14 mouse cellular contexts compared by ENCODE assay signal in genomic region chr11:67860743-67861398, GRCm38 (mm10).
DNase-seq lines count a peak whose midpoint lies in the region; ATAC-seq lines count a peak whose summit lies in the region.
"Had no signal": no experiment of that assay in that cellular context is flagged by ENCODE, and none has a peak within 500 bp of the region (broad histone marks: within the 10 kb centered on the region; RNA-seq: fewer than 3 reads in every experiment).

No protein-coding gene starts in this region.

- H3K36me3 ChIP-seq in forebrain, embryonic 12.5 days (replicated peaks) = no peaks in the 10 kb centered on the region
- H3K36me3 ChIP-seq in forebrain, embryonic 16.5 days (ENCODE audit: control insufficient read depth, insufficient read depth) = no peaks in the 10 kb centered on the region
- no peaks in the 10 kb centered on the region for H3K36me3 ChIP-seq in hindbrain, embryonic 13.5 days
- H3K36me3 ChIP-seq in hindbrain, embryonic 16.5 days (ENCODE audit: control insufficient read depth, insufficient read depth, low read length) = no peaks in the 10 kb centered on the region
- H3K36me3 ChIP-seq in intestine, embryonic 14.5 days (ENCODE audit: control insufficient read depth, insufficient read depth, low read length) = no peaks in the 10 kb centered on the region
- H3K36me3 ChIP-seq: G1E; hindbrain, embryonic 12.5 days had no signal

- intact Hi-C loops in left cerebral cortex, postnatal 4 days (cut with DNase I) = no loop called here

- no peaks in the 10 kb centered on the region for H3K9me3 ChIP-seq in forebrain, embryonic 12.5 days
- H3K9me3 ChIP-seq in forebrain, embryonic 16.5 days (ENCODE audit: control insufficient read depth, low read length) = no peaks in the 10 kb centered on the region
- no peaks in the 10 kb centered on the region for H3K9me3 ChIP-seq in hindbrain, embryonic 13.5 days
- no peaks in the 10 kb centered on the region for H3K9me3 ChIP-seq in hindbrain, embryonic 16.5 days (ENCODE audit: control insufficient read depth, low read length)
- no peaks in the 10 kb centered on the region for H3K9me3 ChIP-seq in intestine, embryonic 14.5 days (ENCODE audit: control insufficient read depth, low read length)
- H3K9me3 ChIP-seq: hindbrain, embryonic 12.5 days had no signal

- WGBS in forebrain, embryonic 12.5 days = 52% methylated on average over 7 of the region's 7 CpGs
- 54% methylated on average over 7 of the region's 7 CpGs for WGBS in forebrain, embryonic 16.5 days
- WGBS in hindbrain, embryonic 13.5 days = 59% methylated on average over 7 of the region's 7 CpGs
- whole genome bisulfite sequencing in hindbrain, embryonic 16.5 days = 60% methylated on average over 7 of the region's 7 CpGs
- 47% methylated on average over 7 of the region's 7 CpGs for WGBS in intestine, embryonic 14.5 days

- peak overlapping the region; percentile 26; the same call in 1 of the 2 replicates for H3K27ac ChIP-seq in forebrain, embryonic 12.5 days
- H3K27ac ChIP-seq in forebrain, embryonic 16.5 days (ENCODE audit: low read length) = no peak overlapping the region
- peak overlapping the region; percentile 35 for H3K27ac ChIP-seq in hindbrain, embryonic 13.5 days
- H3K27ac ChIP-seq in hindbrain, embryonic 16.5 days (ENCODE audit: low read depth, low read length) = no peak overlapping the region
- H3K27ac ChIP-seq in intestine, embryonic 14.5 days (ENCODE audit: low read depth) = no peak overlapping the region
- H3K27ac ChIP-seq: hindbrain, embryonic 12.5 days had no signal

- peak; percentile 32 for DNase-seq in 3134 (ENCODE audit: extremely low read depth, insufficient read length, low spot score)
- DNase-seq in intestine, embryonic 14.5 days (ENCODE audit: low spot score) = peak; percentile 58
- no peak for DNase-seq in left cerebral cortex, postnatal 4 days
- no peak for DNase-seq in urinary bladder, postnatal 25 days (ENCODE audit: low spot score)
- DNase-seq: cerebellum, adult 11 months; kidney, postnatal 14 days; thymus, adult 2 months had no signal

- no peaks in the 10 kb centered on the region for H3K27me3 ChIP-seq in forebrain, embryonic 12.5 days
- H3K27me3 ChIP-seq in forebrain, embryonic 16.5 days (replicated peaks; ENCODE audit: control insufficient read depth, insufficient read depth, low read length) = no peaks in the 10 kb centered on the region
- no peaks in the 10 kb centered on the region for H3K27me3 ChIP-seq in hindbrain, embryonic 13.5 days
- no peaks in the 10 kb centered on the region for H3K27me3 ChIP-seq in hindbrain, embryonic 16.5 days (replicated peaks; ENCODE audit: control insufficient read depth, insufficient read depth, low read length)
- no peaks in the 10 kb centered on the region for H3K27me3 ChIP-seq in intestine, embryonic 14.5 days (replicated peaks; ENCODE audit: control insufficient read depth, insufficient read depth, low read length)
- H3K27me3 ChIP-seq: hindbrain, embryonic 12.5 days had no signal

- H3K9ac ChIP-seq in forebrain, embryonic 12.5 days = no peak overlapping the region
- H3K9ac ChIP-seq in forebrain, embryonic 16.5 days (replicated peaks; ENCODE audit: low read depth, low read length) = no peak overlapping the region
- H3K9ac ChIP-seq in hindbrain, embryonic 13.5 days = no peak overlapping the region
- no peak overlapping the region for H3K9ac ChIP-seq in hindbrain, embryonic 16.5 days (ENCODE audit: low read depth, low read length)
- no peak overlapping the region for H3K9ac ChIP-seq in intestine, embryonic 14.5 days (ENCODE audit: low read length)
- H3K9ac ChIP-seq: hindbrain, embryonic 12.5 days had no signal

- ATAC-seq in forebrain, embryonic 12.5 days (ENCODE audit: low FRiP score) = no peak
- no peak for ATAC-seq in forebrain, embryonic 16.5 days
- no peak for ATAC-seq in hindbrain, embryonic 13.5 days (ENCODE audit: low FRiP score)
- no peak for ATAC-seq in hindbrain, embryonic 16.5 days
- ATAC-seq in intestine, embryonic 14.5 days (replicated peaks; ENCODE audit: low FRiP score, low TSS enrichment, low read depth) = peak; percentile 55

- no peak overlapping the region for H3K4me2 ChIP-seq in forebrain, embryonic 12.5 days
- no peak overlapping the region for H3K4me2 ChIP-seq in forebrain, embryonic 16.5 days (ENCODE audit: low read length)
- H3K4me2 ChIP-seq in hindbrain, embryonic 13.5 days = no peak overlapping the region
- H3K4me2 ChIP-seq in hindbrain, embryonic 16.5 days (ENCODE audit: low read length) = no peak overlapping the region
- no peak overlapping the region for H3K4me2 ChIP-seq in intestine, embryonic 14.5 days (ENCODE audit: low read length)
- H3K4me2 ChIP-seq: hindbrain, embryonic 12.5 days; liver, embryonic 11.5 days had no signal

- H3K4me3 ChIP-seq in forebrain, embryonic 12.5 days (replicated peaks) = no peak overlapping the region
- H3K4me3 ChIP-seq in forebrain, embryonic 16.5 days (replicated peaks; ENCODE audit: low read length) = no peak overlapping the region
- H3K4me3 ChIP-seq in hindbrain, embryonic 13.5 days = no peak overlapping the region
- H3K4me3 ChIP-seq in hindbrain, embryonic 16.5 days (ENCODE audit: low read length) = no peak overlapping the region
- H3K4me3 ChIP-seq in intestine, embryonic 14.5 days (ENCODE audit: low read depth, low read length) = no peak overlapping the region
- H3K4me3 ChIP-seq: hindbrain, embryonic 12.5 days had no signal

- peaks cover 8% of the 10 kb centered on the region; the same call in 1 of the 2 replicates for H3K4me1 ChIP-seq in forebrain, embryonic 12.5 days
- H3K4me1 ChIP-seq in forebrain, embryonic 16.5 days (replicated peaks; ENCODE audit: control insufficient read depth, insufficient read depth, low read length) = no peaks in the 10 kb centered on the region
- H3K4me1 ChIP-seq in hindbrain, embryonic 13.5 days (replicated peaks) = peaks cover 8% of the 10 kb centered on the region
- peaks cover 5% of the 10 kb centered on the region; the same call in 1 of the 2 replicates for H3K4me1 ChIP-seq in hindbrain, embryonic 16.5 days (ENCODE audit: control insufficient read depth, insufficient read depth, low read depth, low read length)
- H3K4me1 ChIP-seq in intestine, embryonic 14.5 days (replicated peaks; ENCODE audit: control insufficient read depth, insufficient read depth, low read length) = peaks cover 12% of the 10 kb centered on the region

Comparison
In these comparisons a context has a peak if more than half of its experiments do, and no peak if none do; other contexts are left out.
1. H3K27ac ChIP-seq: peak in forebrain, embryonic 12.5 days (single experiment) and hindbrain, embryonic 13.5 days (single experiment); none in forebrain, embryonic 16.5 days (single experiment), hindbrain, embryonic 16.5 days (single experiment) and intestine, embryonic 14.5 days (single experiment).
2. DNase-seq: peak in 3134 (single experiment) and intestine, embryonic 14.5 days (single experiment); none in left cerebral cortex, postnatal 4 days (single experiment) and urinary bladder, postnatal 25 days (single experiment).